Mouse (Mus musculus): Measurements from ENCODE around the gene Cideb. TPM values are rescaled to one million over a fixed set of nuclear protein-coding genes. Genes with fewer than 3 reads are reported as not detected.

Gene Cideb
- 0.57 and 0.76 TPM in 2 replicates for polyA plus RNA-seq (2015; fragmentation: Nextera tagmentation; extraction: Ambion mirVana)

GRCm38 (mm10) chr14:55758363-55758784 is at the start of gene Cideb:
Gene Cideb, minus strand, starts transcription at chr14:55758458.

GRCm38 (mm10) chr14:55788256-55789050 is 30.2 kb upstream of the Cideb start, which contains the start of gene Ripk3:
Gene Ripk3, minus strand, starts transcription at chr14:55788865.

GRCm38 (mm10) chr14:55783958-55784235 is 25.6 kb upstream of the Cideb start, which contains the start of gene Adcy4:
Gene Adcy4, minus strand, starts transcription at chr14:55784095.

GRCm38 (mm10) chr14:55765696-55766095 is 7.4 kb upstream of the Cideb start, which contains the start of gene Ltb4r1:
Gene Ltb4r1, plus strand, starts transcription at chr14:55765962.

GRCm38 (mm10) chr14:55761163-55761562 is 2.9 kb upstream of the Cideb start, which contains the start of gene Ltb4r2:
Gene Ltb4r2, plus strand, starts transcription at chr14:55761428.

GRCm38 (mm10) chr14:55745180-55745860 is 12.9 kb downstream of the Cideb start, which contains the start of the genes Dhrs1 and Nop9:
Gene Dhrs1, minus strand, starts transcription at chr14:55745690.
Gene Nop9, plus strand, starts transcription at chr14:55745693.

GRCm38 (mm10) chr14:55721700-55722437 is 36.4 kb downstream of the Cideb start, which contains the start of gene Rabggta:
Gene Rabggta, minus strand, starts transcription at chr14:55722263.

GRCm38 (mm10) chr14:55713729-55714122 is 44.5 kb downstream of the Cideb start, which contains the start of gene Tgm1:
Gene Tgm1, minus strand, starts transcription at chr14:55713926.

Other genes starting within 250 kb of the Cideb start
- gene Cpne6, start 248.0 kb downstream of the Cideb start, polyA plus RNA-seq (2015; fragmentation: Nextera tagmentation; extraction: Ambion mirVana), result 72.7 and 73.7 TPM in 2 replicates
- 0.53 and 0.66 TPM in 2 replicates for gene Nrl, start 233.5 kb downstream of the Cideb start, polyA plus RNA-seq (2015; fragmentation: Nextera tagmentation; extraction: Ambion mirVana)
- gene Pck2, start 218.2 kb downstream of the Cideb start, polyA plus RNA-seq (2015; fragmentation: Nextera tagmentation; extraction: Ambion mirVana), result 28.3 and 29.6 TPM in 2 replicates
- gene Dcaf11, start 198.5 kb downstream of the Cideb start, polyA plus RNA-seq (2015; fragmentation: Nextera tagmentation; extraction: Ambion mirVana), result 77.2 and 77.8 TPM in 2 replicates
- 0.83 and 1.1 TPM in 2 replicates for gene A730061H03Rik, start 198.1 kb downstream of the Cideb start, polyA plus RNA-seq (2015; fragmentation: Nextera tagmentation; extraction: Ambion mirVana)
- 0.32 TPM in 1 of 2 replicates, not detected in the other for gene Fitm1, start 182.8 kb downstream of the Cideb start, polyA plus RNA-seq (2015; fragmentation: Nextera tagmentation; extraction: Ambion mirVana)
- gene Psme1, start 180.3 kb downstream of the Cideb start, polyA plus RNA-seq (2015; fragmentation: Nextera tagmentation; extraction: Ambion mirVana), result 218 and 246 TPM in 2 replicates
- 92.8 and 99.8 TPM in 2 replicates for gene Emc9, start 173.2 kb downstream of the Cideb start, polyA plus RNA-seq (2015; fragmentation: Nextera tagmentation; extraction: Ambion mirVana)
- 154 and 183 TPM in 2 replicates for gene Psme2, start 167.3 kb downstream of the Cideb start, polyA plus RNA-seq (2015; fragmentation: Nextera tagmentation; extraction: Ambion mirVana)
- 16.4 and 23.6 TPM in 2 replicates for gene Rnf31, start 166.8 kb downstream of the Cideb start, polyA plus RNA-seq (2015; fragmentation: Nextera tagmentation; extraction: Ambion mirVana)
- 10.0 and 13.8 TPM in 2 replicates for gene Irf9, start 154.9 kb downstream of the Cideb start, polyA plus RNA-seq (2015; fragmentation: Nextera tagmentation; extraction: Ambion mirVana)
- gene Rec8, start 140.4 kb downstream of the Cideb start, polyA plus RNA-seq (2015; fragmentation: Nextera tagmentation; extraction: Ambion mirVana), result 14.5 and 14.7 TPM in 2 replicates
- gene Ipo4, start 122.5 kb downstream of the Cideb start, polyA plus RNA-seq (2015; fragmentation: Nextera tagmentation; extraction: Ambion mirVana), result 91.3 and 115 TPM in 2 replicates
- 1.4 and 1.9 TPM in 2 replicates for gene Gm49378, start 120.6 kb downstream of the Cideb start, polyA plus RNA-seq (2015; fragmentation: Nextera tagmentation; extraction: Ambion mirVana)
- 56.4 and 60.8 TPM in 2 replicates for gene Tm9sf1, start 114.7 kb downstream of the Cideb start, polyA plus RNA-seq (2015; fragmentation: Nextera tagmentation; extraction: Ambion mirVana)
- gene Tssk4, start 108.3 kb downstream of the Cideb start, polyA plus RNA-seq (2015; fragmentation: Nextera tagmentation; extraction: Ambion mirVana), result 0.18 and 0.27 TPM in 2 replicates
- 73.9 and 80.1 TPM in 2 replicates for gene Mdp1, start 98.0 kb downstream of the Cideb start, polyA plus RNA-seq (2015; fragmentation: Nextera tagmentation; extraction: Ambion mirVana)
- gene Gmpr2, start 86.5 kb downstream of the Cideb start, polyA plus RNA-seq (2015; fragmentation: Nextera tagmentation; extraction: Ambion mirVana), result 39.0 and 39.8 TPM in 2 replicates
- 600 and 637 TPM in 2 replicates for gene Nedd8, start 86.3 kb downstream of the Cideb start, polyA plus RNA-seq (2015; fragmentation: Nextera tagmentation; extraction: Ambion mirVana)
- 23.1 and 26.2 TPM in 2 replicates for gene Tinf2, start 76.6 kb downstream of the Cideb start, polyA plus RNA-seq (2015; fragmentation: Nextera tagmentation; extraction: Ambion mirVana)
- 0.19 and 0.46 TPM in 2 replicates for gene Tgm1, start 44.5 kb downstream of the Cideb start, polyA plus RNA-seq (2015; fragmentation: Nextera tagmentation; extraction: Ambion mirVana)
- gene Rabggta, start 36.2 kb downstream of the Cideb start, polyA plus RNA-seq (2015; fragmentation: Nextera tagmentation; extraction: Ambion mirVana), result 51.6 and 55.1 TPM in 2 replicates
- 98.5 and 99.2 TPM in 2 replicates for gene Dhrs1, start 12.8 kb downstream of the Cideb start, polyA plus RNA-seq (2015; fragmentation: Nextera tagmentation; extraction: Ambion mirVana)
- 18.9 and 24.6 TPM in 2 replicates for gene Nop9, start 12.8 kb downstream of the Cideb start, polyA plus RNA-seq (2015; fragmentation: Nextera tagmentation; extraction: Ambion mirVana)
- 0.50 and 0.74 TPM in 2 replicates for gene Ltb4r2, start 3.0 kb upstream of the Cideb start, polyA plus RNA-seq (2015; fragmentation: Nextera tagmentation; extraction: Ambion mirVana)
- gene Ltb4r1, start 7.5 kb upstream of the Cideb start, polyA plus RNA-seq (2015; fragmentation: Nextera tagmentation; extraction: Ambion mirVana), result 0.38 and 1.1 TPM in 2 replicates
- gene Adcy4, start 25.6 kb upstream of the Cideb start, polyA plus RNA-seq (2015; fragmentation: Nextera tagmentation; extraction: Ambion mirVana), result 2.4 and 2.6 TPM in 2 replicates
- gene Ripk3, start 30.4 kb upstream of the Cideb start, polyA plus RNA-seq (2015; fragmentation: Nextera tagmentation; extraction: Ambion mirVana), result 1.4 and 1.5 TPM in 2 replicates
- 5.1 and 5.7 TPM in 2 replicates for gene Nfatc4, start 64.7 kb upstream of the Cideb start, polyA plus RNA-seq (2015; fragmentation: Nextera tagmentation; extraction: Ambion mirVana)
- gene Nynrin, start 95.6 kb upstream of the Cideb start, polyA plus RNA-seq (2015; fragmentation: Nextera tagmentation; extraction: Ambion mirVana), result 5.8 and 6.7 TPM in 2 replicates
- gene Cbln3, start 125.9 kb upstream of the Cideb start, polyA plus RNA-seq (2015; fragmentation: Nextera tagmentation; extraction: Ambion mirVana), result 0.68 and 1.0 TPM in 2 replicates
- 6.2 and 7.5 TPM in 2 replicates for gene Khnyn, start 126.5 kb upstream of the Cideb start, polyA plus RNA-seq (2015; fragmentation: Nextera tagmentation; extraction: Ambion mirVana)
- 141 and 152 TPM in 2 replicates for gene Sdr39u1, start 141.8 kb upstream of the Cideb start, polyA plus RNA-seq (2015; fragmentation: Nextera tagmentation; extraction: Ambion mirVana)
- 0.43 and 0.57 TPM in 2 replicates for gene Cma1, start 186.2 kb upstream of the Cideb start, polyA plus RNA-seq (2015; fragmentation: Nextera tagmentation; extraction: Ambion mirVana)
- not detected in 2 replicates for gene Cma2, start 192.5 kb upstream of the Cideb start, polyA plus RNA-seq (2015; fragmentation: Nextera tagmentation; extraction: Ambion mirVana)

Data from neural tube, postnatal 0 days (tissue).